Mouse (Mus musculus): Measurements from ENCODE around the gene Plin4. TPM values are rescaled to one million over a fixed set of nuclear protein-coding genes. Genes with fewer than 3 reads are reported as not detected.

Plin4 gene
- polyA plus RNA-seq, 1 experiment, result 0.30 TPM

GRCm38 (mm10) chr17:56131136-56131535 lies 21.5 kb upstream of the Plin4 start:
- TF ChIP-seq REST (IDR thresholded peaks at IDR 0.05; ENCODE audit: insufficient read depth, insufficient read length), result no peak
- no peak for TF ChIP-seq MYOD1 (IDR thresholded peaks at IDR 0.05; ENCODE audit: control insufficient read depth in 1 of 3, insufficient read length in 2 of 3, low read depth in 2 of 3)
- TF ChIP-seq POLR2A (IDR thresholded peaks at IDR 0.05; ENCODE audit: insufficient read length, low read depth), result no peak
- TF ChIP-seq USF1 (IDR thresholded peaks at IDR 0.05; ENCODE audit: low read depth), result no peak
- TF ChIP-seq E2F4 (IDR thresholded peaks at IDR 0.05; ENCODE audit: insufficient read depth), result no peak
- no peak for TF ChIP-seq TCF3 (IDR thresholded peaks at IDR 0.05; ENCODE audit: insufficient read length, low read depth)
- TF ChIP-seq CEBPB (IDR thresholded peaks at IDR 0.05; ENCODE audit: insufficient read depth, poor library complexity, severe bottlenecking), result no peak
- no peak for TF ChIP-seq SRF (IDR thresholded peaks at IDR 0.05; ENCODE audit: control insufficient read depth, insufficient read length, low read depth)
- TF ChIP-seq MAX (IDR thresholded peaks at IDR 0.05; ENCODE audit: low read depth), result no peak
- no peak for TF ChIP-seq POLR2AphosphoS2 (IDR thresholded peaks at IDR 0.05; ENCODE audit: insufficient read length, low read depth)
- no peak for TF ChIP-seq TCF12 (IDR thresholded peaks at IDR 0.05; ENCODE audit: insufficient read depth, poor library complexity, severe bottlenecking)
- TF ChIP-seq MYOG (IDR thresholded peaks at IDR 0.05; ENCODE audit: control insufficient read depth in 1 of 3, insufficient read depth in 1 of 3, insufficient read length in 2 of 3, low read depth in 2 of 3), result no peak
- H3K4me3 ChIP-seq, result no peak overlapping the region
- H3K27me3 ChIP-seq (ENCODE audit: control insufficient read depth, insufficient read depth, insufficient read length), result peaks cover 28% of the 10 kb centered on the region
- H3K79me2 ChIP-seq (ENCODE audit: control insufficient read depth, insufficient read depth), result no peaks in the 10 kb centered on the region
- H3K4me2 ChIP-seq (ENCODE audit: low read depth), result no peak overlapping the region
- H3ac ChIP-seq (ENCODE audit: control insufficient read depth, insufficient read length), result no peak overlapping the region
- no peaks in the 10 kb centered on the region for H3K36me3 ChIP-seq (ENCODE audit: control insufficient read depth, insufficient read depth)

- Histone ChIP-seq H3K4me3 (no peak overlapping the region), H3K36me3 (ENCODE audit: control insufficient read depth, insufficient read depth) (no peaks in the 10 kb centered on the region), H3K27me3 (ENCODE audit: control insufficient read depth, insufficient read depth, insufficient read length) (peaks cover 26% of the 10 kb centered on the region), H3K79me2 (ENCODE audit: control insufficient read depth, insufficient read depth) (no peaks in the 10 kb centered on the region), H3K4me2 (ENCODE audit: low read depth) (no peak overlapping the region), H3ac (ENCODE audit: control insufficient read depth, insufficient read length) (no peak overlapping the region)
- TF ChIP-seq MAX (IDR thresholded peaks at IDR 0.05; ENCODE audit: low read depth), result no peak
- TF ChIP-seq SRF (IDR thresholded peaks at IDR 0.05; ENCODE audit: control insufficient read depth, insufficient read length, low read depth), result no peak
- no peak for TF ChIP-seq MYOG (IDR thresholded peaks at IDR 0.05; ENCODE audit: control insufficient read depth in 1 of 3, insufficient read depth in 1 of 3, insufficient read length in 2 of 3, low read depth in 2 of 3)
- no peak for TF ChIP-seq TCF12 (IDR thresholded peaks at IDR 0.05; ENCODE audit: insufficient read depth, poor library complexity, severe bottlenecking)
- TF ChIP-seq POLR2AphosphoS2 (IDR thresholded peaks at IDR 0.05; ENCODE audit: insufficient read length, low read depth), result no peak
- no peak for TF ChIP-seq E2F4 (IDR thresholded peaks at IDR 0.05; ENCODE audit: insufficient read depth)
- no peak for TF ChIP-seq TCF3 (IDR thresholded peaks at IDR 0.05; ENCODE audit: insufficient read length, low read depth)
- TF ChIP-seq REST (IDR thresholded peaks at IDR 0.05; ENCODE audit: insufficient read depth, insufficient read length), result no peak
- no peak for TF ChIP-seq POLR2A (IDR thresholded peaks at IDR 0.05; ENCODE audit: insufficient read length, low read depth)
- TF ChIP-seq MYOD1 (IDR thresholded peaks at IDR 0.05; ENCODE audit: control insufficient read depth in 1 of 3, insufficient read length in 2 of 3, low read depth in 2 of 3), result no peak
These were observed 18.6 kb upstream of the Plin4 start for GRCm38 (mm10) chr17:56128246-56128645.

- TF ChIP-seq TCF3 (IDR thresholded peaks at IDR 0.05; ENCODE audit: insufficient read length, low read depth), result no peak
- no peak for TF ChIP-seq MYOG (IDR thresholded peaks at IDR 0.05; ENCODE audit: control insufficient read depth in 1 of 3, insufficient read depth in 1 of 3, insufficient read length in 2 of 3, low read depth in 2 of 3)
- no peak for TF ChIP-seq USF1 (IDR thresholded peaks at IDR 0.05; ENCODE audit: low read depth)
- TF ChIP-seq POLR2A (IDR thresholded peaks at IDR 0.05; ENCODE audit: insufficient read length, low read depth), result no peak
- TF ChIP-seq MYOD1 (IDR thresholded peaks at IDR 0.05; ENCODE audit: control insufficient read depth in 1 of 3, insufficient read length in 2 of 3, low read depth in 2 of 3), result no peak
- TF ChIP-seq CEBPB (IDR thresholded peaks at IDR 0.05; ENCODE audit: insufficient read depth, poor library complexity, severe bottlenecking), result no peak
- Histone ChIP-seq H3K4me3 (no peak overlapping the region), H3K27me3 (ENCODE audit: control insufficient read depth, insufficient read depth, insufficient read length) (peaks cover 32% of the 10 kb centered on the region), H3K4me2 (ENCODE audit: low read depth) (no peak overlapping the region), H3K79me2 (ENCODE audit: control insufficient read depth, insufficient read depth) (no peaks in the 10 kb centered on the region), H3K36me3 (ENCODE audit: control insufficient read depth, insufficient read depth) (no peaks in the 10 kb centered on the region), H3ac (ENCODE audit: control insufficient read depth, insufficient read length) (no peak overlapping the region)
These were observed 16.6 kb upstream of the Plin4 start for GRCm38 (mm10) chr17:56126175-56126574.

- Histone ChIP-seq H3K36me3 (ENCODE audit: control insufficient read depth, insufficient read depth) (no peaks in the 10 kb centered on the region), H3K4me3 (no peak overlapping the region), H3K4me2 (ENCODE audit: low read depth) (no peak overlapping the region), H3K27me3 (ENCODE audit: control insufficient read depth, insufficient read depth, insufficient read length) (peaks cover 39% of the 10 kb centered on the region), H3ac (ENCODE audit: control insufficient read depth, insufficient read length) (no peak overlapping the region), H3K79me2 (ENCODE audit: control insufficient read depth, insufficient read depth) (no peaks in the 10 kb centered on the region)
- TF ChIP-seq MYOG (IDR thresholded peaks at IDR 0.05; ENCODE audit: control insufficient read depth in 1 of 3, insufficient read depth in 1 of 3, insufficient read length in 2 of 3, low read depth in 2 of 3) (no peak), E2F4 (IDR thresholded peaks at IDR 0.05; ENCODE audit: insufficient read depth) (no peak), MYOD1 (IDR thresholded peaks at IDR 0.05; ENCODE audit: control insufficient read depth in 1 of 3, insufficient read length in 2 of 3, low read depth in 2 of 3) (no peak), USF1 (IDR thresholded peaks at IDR 0.05; ENCODE audit: low read depth) (no peak), CEBPB (IDR thresholded peaks at IDR 0.05; ENCODE audit: insufficient read depth, poor library complexity, severe bottlenecking) (no peak)
These were observed 15.7 kb upstream of the Plin4 start for GRCm38 (mm10) chr17:56125276-56125630.

GRCm38 (mm10) chr17:56124377-56125275 lies 15.0 kb upstream of the Plin4 start:
- no peak overlapping the region for H3K4me2 ChIP-seq (ENCODE audit: low read depth)
- TF ChIP-seq POLR2AphosphoS2 (IDR thresholded peaks at IDR 0.05; ENCODE audit: insufficient read length, low read depth), result no peak
- TF ChIP-seq TCF3 (IDR thresholded peaks at IDR 0.05; ENCODE audit: insufficient read length, low read depth), result no peak
- TF ChIP-seq MYOG (IDR thresholded peaks at IDR 0.05; ENCODE audit: control insufficient read depth in 1 of 3, insufficient read depth in 1 of 3, insufficient read length in 2 of 3, low read depth in 2 of 3), result no peak
- TF ChIP-seq REST (IDR thresholded peaks at IDR 0.05; ENCODE audit: insufficient read depth, insufficient read length), result no peak
- no peak for TF ChIP-seq TCF12 (IDR thresholded peaks at IDR 0.05; ENCODE audit: insufficient read depth, poor library complexity, severe bottlenecking)
- no peak for TF ChIP-seq POLR2A (IDR thresholded peaks at IDR 0.05; ENCODE audit: insufficient read length, low read depth)
- TF ChIP-seq MYOD1 (IDR thresholded peaks at IDR 0.05; ENCODE audit: control insufficient read depth in 1 of 3, insufficient read length in 2 of 3, low read depth in 2 of 3), result no peak
- TF ChIP-seq MAX (IDR thresholded peaks at IDR 0.05; ENCODE audit: low read depth), result no peak
- H3K36me3 ChIP-seq (ENCODE audit: control insufficient read depth, insufficient read depth), result no peaks in the 10 kb centered on the region
- peaks cover 45% of the 10 kb centered on the region for H3K27me3 ChIP-seq (ENCODE audit: control insufficient read depth, insufficient read depth, insufficient read length)
- H3K4me3 ChIP-seq, result no peak overlapping the region
- H3ac ChIP-seq (ENCODE audit: control insufficient read depth, insufficient read length), result no peak overlapping the region
- H3K79me2 ChIP-seq (ENCODE audit: control insufficient read depth, insufficient read depth), result no peaks in the 10 kb centered on the region

All from myocyte (in vitro differentiated cells).